ENCODE assay signal across 14 mouse cellular contexts in genomic region chr5:129161372-129162051, GRCm38 (mm10).
DNase-seq lines count a peak whose midpoint lies in the region; ATAC-seq and TF ChIP-seq lines count a peak whose summit lies in the region.
"Had no signal": no experiment of that assay in that cellular context is flagged by ENCODE, and none has a peak within 500 bp of the region (broad histone marks: within the 10 kb centered on the region; RNA-seq: fewer than 3 reads in every experiment).

No protein-coding gene starts in this region.

- no peak overlapping the region for H3K4me2 ChIP-seq in forebrain, embryonic 11.5 days (ENCODE audit: low read depth, low read length, severe bottlenecking)
- H3K4me2 ChIP-seq: forebrain, embryonic 15.5 days; midbrain, embryonic 13.5 days had no signal

- H3K9ac ChIP-seq in ES-E14 (ENCODE audit: insufficient read depth, low read depth, low read length, poor library complexity, severe bottlenecking), result no peak overlapping the region
- H3K9ac ChIP-seq in forebrain, embryonic 11.5 days (ENCODE audit: low read length), result no peak overlapping the region
- H3K9ac ChIP-seq: forebrain, embryonic 15.5 days; midbrain, embryonic 13.5 days had no signal

- H3K27me3 ChIP-seq in forebrain, embryonic 11.5 days (ENCODE audit: control insufficient read depth, insufficient read depth, low read length), result no peaks in the 10 kb centered on the region
- H3K27me3 ChIP-seq: forebrain, embryonic 15.5 days; midbrain, embryonic 13.5 days had no signal

- no peak overlapping the region for H3K27ac ChIP-seq in left cerebral cortex, adult 2 months
- H3K27ac ChIP-seq in ES-E14 (ENCODE audit: insufficient read depth, low read depth, low read length, poor library complexity, severe bottlenecking), result no peak overlapping the region
- H3K27ac ChIP-seq in forebrain, embryonic 11.5 days (ENCODE audit: low read depth, low read length), result no peak overlapping the region
- H3K27ac ChIP-seq: forebrain, embryonic 15.5 days; midbrain, embryonic 13.5 days had no signal

- in situ Hi-C loops in ES-E14 (cut with MboI; ENCODE audit: low sequenced_read_pairs in 2 of 2, unreplicated experiment in 2 of 2), result loop anchor here (5.0 to 10.0 kb wide), 2 partner anchors 97 to 99 kb away; no protein-coding TSS in a partner anchor

- H3K4me1 ChIP-seq in ES-E14 (ENCODE audit: control insufficient read depth in 2 of 2, insufficient read depth in 2 of 2, low read length in 2 of 2, poor library complexity in 1 of 2), result peaks cover 10 to 48% of the 10 kb centered on the region in 2 experiments
- H3K4me1 ChIP-seq in forebrain, embryonic 11.5 days (replicated peaks; ENCODE audit: control insufficient read depth, insufficient read depth, low read length), result peaks cover 4% of the 10 kb centered on the region; the same call in 1 of the 2 replicates

- H3K9me3 ChIP-seq in ES-E14 (ENCODE audit: control insufficient read depth, insufficient read depth, low read depth, low read length), result no peaks in the 10 kb centered on the region
- no peaks in the 10 kb centered on the region for H3K9me3 ChIP-seq in forebrain, embryonic 11.5 days (ENCODE audit: control insufficient read depth, low read length)
- H3K9me3 ChIP-seq: forebrain, embryonic 15.5 days; midbrain, embryonic 13.5 days had no signal

- TF ChIP-seq CTCF in left cerebral cortex, adult 2 months (IDR thresholded peaks at IDR 0.05), result peak; percentile 30

- no peak for DNase-seq in left cerebral cortex, adult 2 months (ENCODE audit: extremely low spot score in 1 of 2, low spot score in 2 of 2)
- no peak for DNase-seq in left cerebral cortex, postnatal 14 days (ENCODE audit: low spot score in 2 of 2)
- peak; percentile 38 to 47 for DNase-seq in B cell, adult 2 months
- DNase-seq in ES-E14 (ENCODE audit: low read depth, low spot score), result peak; percentile 66
- no peak for DNase-seq in right cerebral cortex, adult 18-20 months
- no peak for DNase-seq in urinary bladder, adult 18-20 months (ENCODE audit: low spot score in 2 of 2)
- no peak for DNase-seq in forebrain, embryonic 11.5 days (ENCODE audit: low spot score)
- DNase-seq: adrenal gland, adult 8-10 months; cerebellum, adult 11-12 months; kidney, adult 9 months; spleen, adult 18-20 months had no signal

- no peak overlapping the region for H3K4me3 ChIP-seq in left cerebral cortex, adult 2 months
- H3K4me3 ChIP-seq in ES-E14 (ENCODE audit: insufficient read depth in 1 of 2, low read depth in 1 of 2, low read length in 2 of 2, poor library complexity in 1 of 2, severe bottlenecking in 1 of 2), result no peak overlapping the region
- no peak overlapping the region for H3K4me3 ChIP-seq in forebrain, embryonic 11.5 days (ENCODE audit: low read depth, low read length)
- H3K4me3 ChIP-seq: forebrain, embryonic 15.5 days; midbrain, embryonic 13.5 days had no signal

- ATAC-seq in megakaryocyte progenitor cell, adult 5-6 weeks (replicated peaks; ENCODE audit: poor library complexity), result peak; percentile 38; the same call in 1 of the 2 replicates
- ATAC-seq in forebrain, embryonic 11.5 days (replicated peaks; ENCODE audit: low FRiP score), result no peak
- ATAC-seq: forebrain, embryonic 15.5 days; midbrain, embryonic 13.5 days had no signal

- no peaks in the 10 kb centered on the region for H3K36me3 ChIP-seq in ES-E14 (ENCODE audit: control insufficient read depth, insufficient read depth, low read length, poor library complexity, severe bottlenecking)
- no peaks in the 10 kb centered on the region for H3K36me3 ChIP-seq in forebrain, embryonic 11.5 days (ENCODE audit: control insufficient read depth, insufficient read depth, low read length)
- H3K36me3 ChIP-seq: forebrain, embryonic 15.5 days; midbrain, embryonic 13.5 days had no signal

- 86% methylated on average over 11 of the region's 11 CpGs for WGBS in forebrain, embryonic 11.5 days

- intact Hi-C loops in left cerebral cortex, adult 2 months (cut with DNase I), result no loop called here
- intact Hi-C loops in left cerebral cortex, postnatal 14 days (cut with DNase I), result no loop called here

TF ChIP-seq in ES-E14, 5 proteins besides CTCF, POLR2A, EP300 and RAD21:
- TF ChIP-seq HCFC1 (IDR thresholded peaks at IDR 0.05; ENCODE audit: borderline replicate concordance, insufficient read depth, low read length) (no peak), CHD2 (IDR thresholded peaks at IDR 0.05; ENCODE audit: low read depth, low read length) (no peak), ZNF384 (IDR thresholded peaks at IDR 0.05; ENCODE audit: low read depth, low read length) (no peak), MAFK (IDR thresholded peaks at IDR 0.05; ENCODE audit: insufficient read depth, low read depth, low read length) (no peak), ZC3H11A (IDR thresholded peaks at IDR 0.05; ENCODE audit: borderline replicate concordance, low read depth, low read length) (no peak)

Comparison
In these comparisons a context has a peak if more than half of its experiments do, and no peak if none do; other contexts are left out.
1. DNase-seq: peak in B cell, adult 2 months (2 of 2) and ES-E14 (single experiment); none in left cerebral cortex, adult 2 months (0 of 2), left cerebral cortex, postnatal 14 days (0 of 2), right cerebral cortex, adult 18-20 months (single experiment), urinary bladder, adult 18-20 months (0 of 2) and forebrain, embryonic 11.5 days (single experiment).